Comparison of ENCODE assay signal across 24 mouse cellular contexts in genomic region chr7:66084546-66084945, GRCm38 (mm10). TPM values are rescaled to one million over a fixed set of nuclear protein-coding genes. Genes with fewer than 3 reads are reported as not detected.
"Had no signal": no experiment of that assay in that cellular context is flagged by ENCODE, and none has a peak within 500 bp of the region (broad histone marks: within the 10 kb centered on the region; RNA-seq: fewer than 3 reads in every experiment).

No protein-coding gene starts in this region.

- H3K4me2 ChIP-seq: kidney, embryonic 15.5 days; neural tube, embryonic 12.5 days; stomach, embryonic 15.5 days had no signal

- H3K4me3 ChIP-seq: kidney, embryonic 15.5 days; midbrain, embryonic 10.5 days; neural tube, embryonic 12.5 days; stomach, embryonic 15.5 days had no signal

- ATAC-seq: lung, postnatal 0 days had no signal

- DNase-seq: kidney, adult 2 months; kidney, postnatal 14 days; left cerebral cortex, postnatal 4 days; lung, postnatal 4 days; midbrain, embryonic 14.5 days; right cerebral cortex, postnatal 4 days; thymus, adult 2 months; thymus, postnatal 25 days had no signal

- H3K27me3 ChIP-seq: kidney, embryonic 15.5 days; neural tube, embryonic 12.5 days; stomach, embryonic 15.5 days had no signal

- H3K27ac ChIP-seq: kidney, embryonic 15.5 days; liver, embryonic 14.5 days; midbrain, embryonic 10.5 days; neural tube, embryonic 12.5 days; stomach, embryonic 15.5 days had no signal

- H3K9me3 ChIP-seq: kidney, embryonic 15.5 days; midbrain, embryonic 10.5 days; neural tube, embryonic 12.5 days; stomach, embryonic 15.5 days had no signal

- H3K9ac ChIP-seq: kidney, embryonic 15.5 days; liver, embryonic 14.5 days; neural tube, embryonic 12.5 days; stomach, embryonic 15.5 days had no signal

RNA-seq across cellular contexts. Expression of gene Gm45213, which starts 41.1 kb away (rescaled TPM):
- total RNA-seq: layer of hippocampus, adult 8-10 months; layer of hippocampus, postnatal 14 days; left cerebral cortex, adult 18-20 months; left cerebral cortex, postnatal 10 days; left cerebral cortex, postnatal 4 days; megakaryocyte, adult 5-6 weeks; neutrophil, adult 5-6 weeks had no signal
- polyA plus RNA-seq: kidney, adult 2 months; kidney, embryonic 15.5 days; large intestine, adult 2 months; limb, embryonic 14.5 days; liver, embryonic 14.5 days; lung, postnatal 0 days; midbrain, embryonic 10.5 days; midbrain, embryonic 14.5 days; neural tube, embryonic 12.5 days; spleen, adult 2 months; stomach, embryonic 15.5 days; testis, adult 2 months; thymus, adult 2 months had no signal
